Mouse (Mus musculus) right cerebral cortex, postnatal 14 days (tissue): ENCODE data around the gene Crlf3.

Experiments
- DNase-seq: peaks from one replicate; pipeline ENCODE4 v3.0.0; 2022

Crlf3 gene

GRCm38 (mm10) chr11:80080826-80081728, at the start of gene Crlf3:
Gene Crlf3 (minus strand): TSS chr11:80080991.
- DNase-seq, result peak; percentile 87

- no peak for DNase-seq
These were observed 35.6 kb upstream of the Crlf3 start for GRCm38 (mm10) chr11:80116411-80116810.

GRCm38 (mm10) chr11:80104407-80104806, 23.6 kb upstream of the Crlf3 start:
- DNase-seq, result no peak

GRCm38 (mm10) chr11:80101298-80101697, 20.5 kb upstream of the Crlf3 start:
- DNase-seq, result no peak

GRCm38 (mm10) chr11:80098444-80099056, 17.8 kb upstream of the Crlf3 start:
- no peak for DNase-seq

DNA sequence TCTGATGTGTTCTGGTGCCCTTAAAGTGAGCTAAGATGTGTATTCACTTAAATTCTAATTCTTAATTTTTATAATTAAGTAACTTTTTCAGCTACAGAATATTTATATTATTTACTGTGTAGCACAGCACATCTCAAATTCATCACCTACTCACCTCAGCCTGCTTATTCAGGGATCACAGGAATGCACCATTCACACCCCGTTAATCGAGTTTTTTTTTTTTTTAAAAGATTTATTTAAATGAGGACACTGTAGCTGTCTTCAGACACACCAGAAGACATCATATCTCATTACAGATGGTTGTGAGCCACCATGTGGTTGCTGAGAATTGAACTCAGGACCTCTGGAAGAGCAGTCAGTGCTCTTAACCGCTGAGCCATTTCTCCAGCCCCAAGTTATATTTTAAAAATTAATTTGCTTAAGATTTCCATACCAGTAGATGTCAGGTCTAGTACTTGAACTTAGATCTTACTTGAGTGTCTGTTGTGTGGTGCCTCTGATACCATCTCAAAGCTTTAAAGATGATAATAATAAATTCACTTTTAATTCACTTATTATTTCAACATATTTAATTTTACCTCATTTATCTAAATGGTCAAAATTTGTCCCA, 9.9 kb upstream of the Crlf3 start:
- no peak for DNase-seq

DNA sequence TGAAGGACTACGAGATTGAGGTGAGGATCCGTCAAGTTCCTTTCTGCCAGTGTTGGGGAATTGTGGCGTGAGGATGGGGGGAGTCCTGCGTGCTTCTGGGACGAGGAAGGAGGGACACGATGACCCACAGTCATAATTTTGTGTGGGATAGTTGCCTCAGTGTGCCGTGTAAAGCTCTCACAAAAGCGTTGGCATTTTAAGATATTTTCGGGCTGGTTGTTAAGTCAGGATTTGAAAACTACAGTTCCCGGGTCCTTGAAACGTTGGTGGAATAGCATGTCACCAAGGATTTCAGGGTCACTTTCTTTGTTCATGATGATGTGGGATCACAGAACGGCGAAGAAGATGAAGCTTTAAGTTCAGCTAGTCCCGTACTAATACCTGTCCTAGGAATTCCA, 9.0 kb upstream of the Crlf3 start:
- no peak for DNase-seq

DNA sequence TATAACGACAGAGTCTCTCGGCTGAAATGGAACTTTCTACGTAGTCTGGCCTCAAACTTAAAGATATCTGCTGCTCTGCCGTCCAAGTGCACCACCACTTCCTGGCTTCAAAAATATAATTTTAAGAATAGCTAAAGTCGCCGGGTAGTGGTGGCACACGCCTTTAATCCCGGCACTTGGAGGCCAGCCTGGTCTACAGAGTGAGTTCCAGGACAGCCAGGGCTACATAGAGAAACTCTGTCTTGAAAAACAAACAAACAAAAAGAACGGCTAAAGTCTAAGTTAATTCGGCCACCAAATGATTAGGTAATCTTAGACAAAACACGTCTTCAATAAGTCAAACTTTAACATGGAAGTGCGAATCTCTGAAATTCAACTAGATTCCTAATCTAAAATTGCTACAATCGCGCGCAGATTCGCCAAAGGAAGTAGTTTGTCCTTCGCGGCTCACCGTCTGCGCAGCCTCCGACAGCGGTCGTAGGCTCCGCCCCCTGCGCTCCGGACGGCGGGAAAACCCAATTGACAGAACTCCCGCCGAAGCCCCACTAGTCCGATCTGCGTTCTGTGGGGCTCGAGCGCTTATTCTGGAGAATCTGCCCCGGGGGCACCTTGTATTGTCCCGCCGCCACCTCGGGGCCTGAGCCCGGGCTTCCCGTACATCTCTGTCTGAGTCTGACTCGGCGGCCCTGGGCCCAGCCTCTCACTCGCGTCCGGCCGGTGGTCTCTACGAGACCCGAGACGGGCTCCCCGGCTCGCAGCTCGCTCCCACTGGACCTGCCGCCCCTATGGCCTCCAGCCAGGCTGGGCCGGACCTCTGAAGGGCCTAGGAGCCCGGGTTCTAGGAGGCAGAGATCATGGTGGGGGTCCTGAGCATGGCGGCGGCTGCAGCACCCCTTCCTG, 8.4 kb upstream of the Crlf3 start, which contains the start of gene Atad5:
Gene Atad5, plus strand, starts transcription at position 484 of the 900 bp plus-strand sequence.
- DNase-seq, result peak; percentile 94

- DNase-seq, result peak; percentile 86
These were observed 6.1 kb upstream of the Crlf3 start for GRCm38 (mm10) chr11:80086844-80087243.

GRCm38 (mm10) chr11:80085356-80086055, 4.7 kb upstream of the Crlf3 start:
- no peak for DNase-seq

DNA sequence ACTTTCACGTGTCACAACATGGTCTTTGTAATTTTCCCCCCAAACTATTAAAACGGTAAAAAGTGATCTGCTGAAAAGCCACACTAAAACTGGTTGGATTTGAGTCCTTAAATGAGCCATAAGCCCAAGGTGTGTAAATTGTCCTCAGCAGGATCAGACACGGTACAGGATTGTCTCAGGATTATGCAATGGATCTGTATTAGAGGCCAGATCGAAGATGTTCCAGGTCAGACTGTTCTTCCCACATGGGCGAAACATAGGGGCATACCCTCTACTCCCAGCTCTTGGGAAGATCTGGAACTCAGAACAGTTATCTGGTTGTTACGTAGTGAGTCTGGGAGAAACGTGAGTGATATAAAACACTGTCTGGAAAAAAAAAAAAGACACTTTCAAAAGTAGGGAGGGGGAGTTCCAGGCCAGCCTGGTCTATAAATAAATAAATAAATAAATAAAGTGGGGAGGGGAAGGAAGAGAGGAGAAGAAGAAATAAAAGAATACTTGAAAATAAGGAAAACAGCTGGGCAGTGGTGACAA, 1.1 kb upstream of the Crlf3 start:
- no peak for DNase-seq

DNA sequence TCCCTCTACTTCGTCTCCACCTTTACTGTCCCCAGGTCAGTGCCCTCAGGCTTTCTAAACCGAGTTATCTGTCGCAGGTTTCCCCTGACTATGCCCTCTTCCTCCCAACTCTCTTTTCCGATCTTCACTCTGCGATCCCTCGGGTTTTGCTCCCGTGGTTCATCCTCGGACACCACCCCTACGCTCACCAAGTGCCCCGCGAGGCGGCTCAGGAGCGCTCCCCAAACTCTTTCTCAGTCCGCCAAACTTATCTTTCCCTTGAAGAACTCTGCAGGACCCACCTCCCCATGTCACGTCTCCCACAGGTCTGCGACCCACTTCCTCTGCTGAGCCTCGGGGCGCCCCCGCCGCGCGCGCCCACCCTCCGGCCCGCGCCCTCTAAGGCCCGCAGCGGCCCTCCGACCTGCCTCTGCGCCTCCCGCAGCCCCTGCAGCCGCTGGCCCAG, 388 bp downstream of the Crlf3 start:
- no peak for DNase-seq

DNA sequence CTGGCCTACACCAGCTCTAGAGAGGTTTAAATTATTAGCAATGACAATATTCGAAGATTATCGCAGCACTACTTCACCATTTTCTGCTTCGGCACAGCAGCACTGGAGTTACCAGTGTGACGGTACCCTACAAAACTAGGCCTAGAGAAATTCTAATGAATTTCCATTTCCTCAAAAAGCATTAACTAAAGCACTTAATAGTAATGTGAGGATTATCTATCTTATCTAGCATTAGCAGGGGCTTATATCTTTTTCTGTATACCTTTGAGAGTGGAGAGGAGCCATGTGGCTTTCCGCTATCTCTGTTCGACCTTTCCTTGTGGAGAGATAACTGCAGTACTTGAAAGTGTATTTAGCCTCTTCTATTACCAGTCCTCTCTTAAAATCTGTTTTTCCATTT, 1.0 kb downstream of the Crlf3 start:
- no peak for DNase-seq

GRCm38 (mm10) chr11:80078831-80079230, 2.0 kb downstream of the Crlf3 start:
- DNase-seq, result no peak

GRCm38 (mm10) chr11:80077784-80078545, 2.8 kb downstream of the Crlf3 start:
- DNase-seq, result no peak

- DNase-seq, result no peak
These were observed 5.0 kb downstream of the Crlf3 start for GRCm38 (mm10) chr11:80075608-80076277.

- DNase-seq, result no peak
These were observed 8.4 kb downstream of the Crlf3 start for GRCm38 (mm10) chr11:80072365-80072764.

DNA sequence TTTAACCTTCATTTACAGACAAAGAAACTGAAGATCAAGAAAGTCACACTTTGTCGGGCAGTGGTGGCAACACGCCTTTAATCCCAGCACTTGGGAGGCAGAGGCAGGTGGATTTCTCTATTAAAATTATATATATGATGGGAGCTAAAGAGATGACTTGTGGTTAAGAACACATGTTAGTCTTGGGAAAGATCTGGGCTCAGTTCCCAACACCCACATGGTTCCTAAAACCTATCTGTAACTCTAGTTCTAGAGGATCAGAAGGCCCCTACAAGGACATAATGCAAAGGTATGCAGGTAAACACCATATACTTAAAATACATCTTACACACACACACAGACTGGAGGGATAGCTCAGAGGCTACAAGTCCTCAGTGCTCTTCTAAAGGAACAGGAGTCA, 9.8 kb downstream of the Crlf3 start:
- no peak for DNase-seq

- no peak for DNase-seq
These were observed 11.0 kb downstream of the Crlf3 start for GRCm38 (mm10) chr11:80069815-80070214.

DNA sequence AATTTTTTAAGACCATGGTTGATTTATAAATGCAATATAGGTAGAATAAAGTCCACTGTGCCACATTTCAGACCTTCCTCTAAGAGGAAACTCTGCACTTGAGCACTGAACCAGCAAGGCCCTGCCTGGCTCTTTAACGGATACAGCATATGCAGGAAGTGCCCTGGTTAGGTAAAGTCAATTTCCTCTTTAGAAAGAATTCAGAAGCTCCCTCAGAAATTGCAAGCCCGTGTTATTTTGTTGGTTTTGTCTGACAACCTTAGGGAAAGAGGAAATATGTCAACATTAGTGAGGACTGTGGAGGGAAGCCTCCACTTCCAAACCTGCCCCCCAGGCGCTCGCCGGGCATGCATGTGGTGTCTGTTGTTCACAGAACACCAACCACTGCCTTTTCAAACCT, 13.2 kb downstream of the Crlf3 start:
- DNase-seq, result no peak
